Mouse (Mus musculus) lung, postnatal 0 days (tissue): ENCODE results near the gene Nup37. TPM values are rescaled to one million over a fixed set of nuclear protein-coding genes. Genes with fewer than 3 reads are reported as not detected.

Experiments used
- ATAC-seq: fragments of 200-750 bp; cut with Nextera tagmentation; 2 replicates; pipeline ENCODE4 v1.8.0; 2017; ENCODE audit warnings: moderate library complexity
- DNase-seq: peaks from one replicate; pipeline ENCODE4 v3.0.0-alpha.2; 2016; ENCODE audit warnings: low spot score
- H3K27ac ChIP-seq: fragments of 300-500 bp; sonication (generic); 2 replicates; pipeline ENCODE4 v1.5.1; 2014; ENCODE audit warnings: antibody characterized with exemption, mild to moderate bottlenecking, low read length, mixed read lengths
- H3K27me3 ChIP-seq: fragments of 300-500 bp; sonication (generic); replicated peaks from 2 replicates; pipeline ENCODE4 v1.6.1; 2014; ENCODE audit warnings: low read length, mixed read lengths; ENCODE audit not compliant: insufficient read depth
- H3K36me3 ChIP-seq: fragments of 300-500 bp; sonication (generic); 2 replicates; pipeline ENCODE4 v1.6.1; 2014; ENCODE audit warnings: low read length, mixed read lengths; ENCODE audit not compliant: insufficient read depth
- H3K4me1 ChIP-seq: fragments of 300-500 bp; sonication (generic); 2 replicates; pipeline ENCODE4 v1.6.1; 2014; ENCODE audit warnings: antibody characterized with exemption, low read depth, low read length, mixed read lengths; ENCODE audit not compliant: insufficient read depth
- H3K4me2 ChIP-seq: fragments of 300-500 bp; sonication (generic); replicated peaks from 2 replicates; pipeline ENCODE4 v1.6.1; 2014; ENCODE audit warnings: low read depth, mild to moderate bottlenecking, low read length, moderate library complexity, mixed read lengths
- H3K4me3 ChIP-seq: fragments of 300-500 bp; sonication (generic); 2 replicates; pipeline ENCODE4 v1.5.1; 2014; ENCODE audit warnings: low read depth, low read length
- H3K9ac ChIP-seq: fragments of 300-500 bp; sonication (generic); replicated peaks from 2 replicates; pipeline ENCODE4 v1.6.1; 2014; ENCODE audit warnings: low read depth, mild to moderate bottlenecking
- H3K9me3 ChIP-seq: fragments of 300-500 bp; sonication (generic); 2 replicates; pipeline ENCODE4 v1.6.1; 2016; ENCODE audit warnings: low read length, mixed read lengths
- CTCF ChIP-seq: IDR thresholded peaks from 2 replicates; pipeline ENCODE4 v1.5.1; 2016; ENCODE audit warnings: antibody characterized with exemption, mild to moderate bottlenecking
- EP300 ChIP-seq: IDR thresholded peaks from 2 replicates; pipeline ENCODE4 v1.6.1; 2016; ENCODE audit warnings: antibody characterized with exemption, mild to moderate bottlenecking, control low read depth
- WGBS: fragments of 180-500 bp; shearing (Covaris S2); extraction: QIAGEN DNeasy Blood & Tissue Kit; methylation state at CpG from one replicate; pipeline ENCODE4 v1.1.7; 2014; 5-methylcytosine and 5-hydroxymethylcytosine counted together
- polyA plus RNA-seq: library from polyadenylated mRNA; unstranded; fragments of >200 nt; fragmentation: Nextera tagmentation; extraction: Ambion mirVana; gene quantifications from 2 replicates; pipeline ENCODE4 v1.2.1, GENCODE M21; 2015

The Nup37 gene
- polyA plus RNA-seq, 1 experiment from 2014 or later: 21.3 TPM

- Histone ChIP-seq H3K27ac (no peak overlapping the region), H3K9me3 (no peaks in the 10 kb centered on the region), H3K36me3 (0 out of 2 replicates have a peak, but pooled peaks cover 4% of the 10 kb centered on the region), H3K27me3 (no peaks in the 10 kb centered on the region), H3K4me1 (peaks cover 2% of the 10 kb centered on the region; the same call in 1 of the 2 replicates), H3K9ac (no peak overlapping the region), H3K4me3 (no peak overlapping the region), H3K4me2 (no peak overlapping the region)
- ATAC-seq (no peak), DNase-seq (no peak)
- TF ChIP-seq CTCF (no peak), EP300 (no peak)
- 90% methylated on average over 4 of the region's 4 CpGs for WGBS
Observed at GRCm38 (mm10) chr10:88150381-88150780, 3.6 kb downstream of the Nup37 start.

GRCm38 (mm10) chr10:88151658-88152057 is 4.9 kb downstream of the Nup37 start:
- Histone ChIP-seq H3K36me3 (0 out of 2 replicates have a peak, but pooled peaks cover 4% of the 10 kb centered on the region), H3K4me3 (no peak overlapping the region), H3K4me2 (no peak overlapping the region), H3K9ac (no peak overlapping the region), H3K27ac (no peak overlapping the region), H3K9me3 (no peaks in the 10 kb centered on the region), H3K27me3 (no peaks in the 10 kb centered on the region), H3K4me1 (no peaks in the 10 kb centered on the region; the same call in 1 of the 2 replicates)
- 91% methylated on average over 6 of the region's 6 CpGs for WGBS
- DNase-seq (no peak), ATAC-seq (no peak)
- no peak for TF ChIP-seq EP300
- no peak for TF ChIP-seq CTCF

DNA sequence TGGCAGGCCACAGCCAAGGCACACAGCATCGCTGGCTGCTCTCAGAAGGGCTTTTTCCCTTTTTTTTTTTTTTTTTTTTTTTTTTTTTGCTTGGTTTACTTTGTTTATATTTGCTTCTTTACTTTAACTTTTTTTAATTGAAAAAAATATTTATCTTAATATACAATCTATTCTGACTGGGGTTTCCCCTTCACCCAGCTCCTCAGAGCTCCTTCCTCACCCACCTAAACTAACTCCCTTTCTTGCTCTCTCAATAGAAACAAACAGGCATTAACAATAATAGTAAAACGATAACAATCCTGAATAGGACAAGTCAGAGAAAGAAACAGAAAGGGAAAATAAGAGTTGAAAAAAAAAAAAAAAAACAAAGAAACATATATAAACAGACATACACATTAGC is 15.3 kb downstream of the Nup37 start:
- no peak for DNase-seq
- H3K4me2 ChIP-seq: no peak overlapping the region
- no peak overlapping the region for H3K4me3 ChIP-seq
- H3K9ac ChIP-seq: no peak overlapping the region
- 96% methylated on average over 2 of the region's 2 CpGs for WGBS
- H3K27ac ChIP-seq: no peak overlapping the region
- TF ChIP-seq CTCF (no peak), EP300 (no peak)
- no peak for ATAC-seq
- H3K4me1 ChIP-seq: no peaks in the 10 kb centered on the region
- no peaks in the 10 kb centered on the region for H3K27me3 ChIP-seq
- no peaks in the 10 kb centered on the region for H3K9me3 ChIP-seq
- peaks cover 4% of the 10 kb centered on the region; the same call in 1 of the 2 replicates for H3K36me3 ChIP-seq

- 0 out of 2 replicates have a peak, but pooled peaks cover 3% of the 10 kb centered on the region for H3K4me1 ChIP-seq
- H3K4me2 ChIP-seq: no peak overlapping the region
- no peak for DNase-seq
- TF ChIP-seq EP300 (no peak), CTCF (no peak)
- H3K9me3 ChIP-seq: no peaks in the 10 kb centered on the region
- no peak overlapping the region for H3K9ac ChIP-seq
- H3K27me3 ChIP-seq: no peaks in the 10 kb centered on the region
- WGBS: 95% methylated on average over 5 of the region's 5 CpGs
- no peak overlapping the region for H3K27ac ChIP-seq
- ATAC-seq: no peak
- H3K4me3 ChIP-seq: no peak overlapping the region
- peaks cover 4% of the 10 kb centered on the region; the same call in 1 of the 2 replicates for H3K36me3 ChIP-seq
Observed at GRCm38 (mm10) chr10:88162676-88163075, 15.9 kb downstream of the Nup37 start.

DNA sequence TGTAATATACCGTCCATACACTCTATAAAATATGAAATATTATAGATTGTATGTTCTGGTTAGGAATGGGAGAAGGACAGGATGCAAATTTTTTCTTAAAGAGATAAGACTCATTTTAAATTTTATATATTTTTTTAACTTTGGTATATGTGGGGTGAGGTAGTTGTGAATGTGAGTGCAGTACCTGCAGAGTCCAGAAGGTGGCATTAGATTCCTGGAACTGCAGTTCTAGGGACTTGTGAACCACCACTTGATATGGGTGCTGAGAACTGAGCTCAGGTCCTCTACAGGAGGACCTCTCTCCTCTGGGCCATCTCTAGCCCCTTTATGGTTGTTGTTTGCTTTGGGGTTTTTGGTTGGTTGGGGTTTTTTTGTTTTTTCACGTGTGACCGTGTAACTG is 19.4 kb downstream of the Nup37 start:
- H3K27ac ChIP-seq: no peak overlapping the region
- DNase-seq: no peak
- no peak overlapping the region for H3K4me3 ChIP-seq
- 86% methylated on average over 3 of the region's 3 CpGs for WGBS
- H3K4me2 ChIP-seq: no peak overlapping the region
- 0 out of 2 replicates have a peak, but pooled peaks cover 4% of the 10 kb centered on the region for H3K4me1 ChIP-seq
- peaks cover 4% of the 10 kb centered on the region; the same call in 1 of the 2 replicates for H3K36me3 ChIP-seq
- ATAC-seq: no peak
- no peaks in the 10 kb centered on the region for H3K9me3 ChIP-seq
- TF ChIP-seq EP300 (no peak), CTCF (peak; percentile 42)
- H3K9ac ChIP-seq: no peak overlapping the region
- H3K27me3 ChIP-seq: no peaks in the 10 kb centered on the region

- 47% methylated on average over 7 of the region's 7 CpGs for WGBS
- Histone ChIP-seq H3K27me3 (no peaks in the 10 kb centered on the region), H3K36me3 (no peaks in the 10 kb centered on the region), H3K4me2 (no peak overlapping the region), H3K4me3 (no peak overlapping the region), H3K27ac (peak overlapping the region; percentile 26; the same call in 1 of the 2 replicates), H3K9ac (no peak overlapping the region), H3K9me3 (no peaks in the 10 kb centered on the region), H3K4me1 (0 out of 2 replicates have a peak, but pooled peaks cover 4% of the 10 kb centered on the region)
- DNase-seq: peak; percentile 30
- TF ChIP-seq CTCF (no peak), EP300 (no peak)
- no peak for ATAC-seq
Observed at GRCm38 (mm10) chr10:88167438-88168077, 20.8 kb downstream of the Nup37 start.
